Mouse (Mus musculus) megakaryocyte, embryonic 14.5 days (primary cell): ENCODE measurements around the gene Sds. TPM values are rescaled to one million over a fixed set of nuclear protein-coding genes. Genes with fewer than 3 reads are reported as not detected.

Experiments used
- H3K27me3 ChIP-seq: replicated peaks from 2 replicates; pipeline ENCODE3; 2012; ENCODE audit warnings: inconsistent platforms
- H3K36me3 ChIP-seq: replicated peaks from 2 replicates; pipeline ENCODE3; 2012; ENCODE audit warnings: low read length, inconsistent platforms, mixed read lengths
- H3K4me1 ChIP-seq: 2 replicates; pipeline ENCODE4 v1.6.1; 2012; ENCODE audit warnings: inconsistent platforms
- H3K4me3 ChIP-seq: replicated peaks from 2 replicates; pipeline ENCODE3; 2012; ENCODE audit warnings: moderate library complexity, mild to moderate bottlenecking, inconsistent platforms
- H3K9me3 ChIP-seq: 2 replicates; pipeline ENCODE4 v1.6.1; 2012; ENCODE audit warnings: inconsistent platforms
- FLI1 ChIP-seq: IDR thresholded peaks from 2 replicates; pipeline ENCODE4 v1.6.1; 2012; ENCODE audit warnings: low read length, inconsistent platforms, mixed read lengths
- GATA1 ChIP-seq: IDR thresholded peaks from 3 replicates; pipeline ENCODE4 v1.6.1; 2012; ENCODE audit warnings: mixed read lengths, low read length, inconsistent platforms, borderline replicate concordance
- polyA plus RNA-seq: library from polyadenylated mRNA; stranded (reverse); fragments of >175 nt; gene quantifications from 2 replicates; pipeline ENCODE4 v1.2.3, GENCODE M21; 2012; ENCODE audit warnings: low replicate concordance; ENCODE audit not compliant: insufficient read depth

Sds gene
- polyA plus RNA-seq, 1 experiment = not detected

DNA sequence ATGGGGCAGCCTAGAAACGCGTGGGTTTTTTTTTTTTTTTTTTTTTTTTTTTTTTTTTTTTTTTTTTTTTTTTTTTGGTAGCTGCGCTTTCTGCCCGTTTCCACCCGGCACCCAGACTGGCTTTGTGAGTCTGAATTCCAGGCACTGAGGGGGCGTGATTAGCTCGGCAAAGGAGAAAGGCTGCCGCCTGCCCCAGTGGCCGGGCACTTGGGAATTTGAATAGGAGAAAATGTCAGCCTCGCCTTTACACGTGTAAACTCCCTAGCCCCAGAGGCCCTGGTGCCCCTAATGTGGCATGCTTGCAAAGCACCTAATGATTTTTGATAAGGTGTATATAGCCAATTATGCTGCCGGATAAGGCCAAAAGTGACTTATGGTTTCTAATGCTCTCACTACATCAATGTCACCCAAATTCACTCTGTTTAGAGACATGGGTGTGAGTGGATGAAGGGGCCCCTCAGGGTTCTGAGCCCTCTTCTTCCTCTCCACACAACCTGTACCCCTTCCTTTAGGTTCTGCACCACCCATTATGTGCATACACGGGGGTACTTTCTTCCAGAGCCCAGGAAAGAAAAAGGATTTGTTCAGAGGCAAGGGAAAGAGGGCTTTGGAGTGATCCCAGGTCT is 43.1 kb upstream of the Sds start:
- Histone ChIP-seq H3K4me1 (peaks cover 23% of the 10 kb centered on the region), H3K9me3 (no peaks in the 10 kb centered on the region), H3K4me3 (no peak overlapping the region), H3K36me3 (no peaks in the 10 kb centered on the region), H3K27me3 (peaks cover 97% of the 10 kb centered on the region)
- TF ChIP-seq FLI1 (no peak), GATA1 (no peak)

DNA sequence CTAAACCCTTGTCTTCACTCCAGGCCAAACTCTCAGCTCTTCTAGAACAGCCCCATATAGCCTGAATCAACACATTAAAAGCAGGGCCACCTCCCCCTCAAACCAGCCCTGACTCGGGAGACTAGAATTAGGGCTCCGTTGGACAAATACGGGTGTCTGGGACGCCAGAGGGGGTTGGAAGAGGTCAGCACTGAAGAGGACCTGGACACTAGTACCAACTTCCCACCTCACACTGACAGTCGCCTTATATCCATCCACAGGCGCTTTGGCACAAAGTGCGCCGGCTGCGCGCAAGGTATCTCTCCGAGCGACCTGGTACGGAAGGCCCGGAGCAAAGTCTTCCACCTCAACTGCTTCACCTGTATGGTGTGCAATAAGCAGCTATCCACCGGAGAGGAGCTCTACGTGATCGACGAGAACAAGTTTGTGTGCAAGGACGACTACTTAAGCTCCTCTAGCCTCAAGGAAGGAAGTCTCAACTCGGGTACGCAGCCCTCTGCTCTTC is 42.0 kb upstream of the Sds start:
- Histone ChIP-seq H3K4me3 (no peak overlapping the region), H3K9me3 (no peaks in the 10 kb centered on the region), H3K36me3 (no peaks in the 10 kb centered on the region), H3K27me3 (peaks cover 97% of the 10 kb centered on the region), H3K4me1 (peaks cover 23% of the 10 kb centered on the region)
- TF ChIP-seq FLI1 (no peak), GATA1 (no peak)

DNA sequence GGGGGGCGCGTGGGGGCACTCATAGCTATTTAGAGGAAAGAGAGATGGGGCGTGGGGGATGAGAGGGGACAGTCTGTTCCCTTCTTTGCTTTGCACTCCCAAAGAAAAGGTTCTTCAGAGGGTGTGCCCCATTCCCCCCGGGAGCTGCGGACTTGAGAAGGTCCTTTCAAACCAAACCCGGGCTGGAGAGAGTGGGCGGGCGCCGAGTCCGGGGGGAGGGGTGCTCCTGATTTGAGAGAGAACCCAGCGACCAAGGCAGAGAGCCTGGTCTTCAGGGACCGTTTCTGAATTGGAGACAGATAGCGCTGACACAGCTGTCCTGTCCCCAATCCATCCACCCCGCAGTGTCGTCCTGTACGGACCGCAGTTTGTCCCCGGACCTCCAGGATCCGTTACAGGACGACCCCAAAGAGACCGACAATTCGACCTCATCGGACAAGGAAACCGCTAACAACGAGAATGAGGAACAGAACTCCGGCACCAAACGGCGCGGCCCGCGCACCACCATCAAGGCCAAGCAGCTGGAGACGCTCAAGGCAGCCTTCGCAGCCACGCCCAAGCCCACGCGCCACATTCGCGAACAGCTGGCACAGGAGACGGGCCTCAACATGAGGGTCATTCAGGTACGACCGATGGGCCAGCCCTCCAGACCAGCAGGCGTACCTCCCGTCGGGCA is 41.2 kb upstream of the Sds start:
- Histone ChIP-seq H3K36me3 (no peaks in the 10 kb centered on the region), H3K4me3 (peak overlapping the region; percentile 40), H3K4me1 (peaks cover 32% of the 10 kb centered on the region), H3K27me3 (peaks cover 97% of the 10 kb centered on the region), H3K9me3 (no peaks in the 10 kb centered on the region)
- TF ChIP-seq FLI1 = no peak

DNA sequence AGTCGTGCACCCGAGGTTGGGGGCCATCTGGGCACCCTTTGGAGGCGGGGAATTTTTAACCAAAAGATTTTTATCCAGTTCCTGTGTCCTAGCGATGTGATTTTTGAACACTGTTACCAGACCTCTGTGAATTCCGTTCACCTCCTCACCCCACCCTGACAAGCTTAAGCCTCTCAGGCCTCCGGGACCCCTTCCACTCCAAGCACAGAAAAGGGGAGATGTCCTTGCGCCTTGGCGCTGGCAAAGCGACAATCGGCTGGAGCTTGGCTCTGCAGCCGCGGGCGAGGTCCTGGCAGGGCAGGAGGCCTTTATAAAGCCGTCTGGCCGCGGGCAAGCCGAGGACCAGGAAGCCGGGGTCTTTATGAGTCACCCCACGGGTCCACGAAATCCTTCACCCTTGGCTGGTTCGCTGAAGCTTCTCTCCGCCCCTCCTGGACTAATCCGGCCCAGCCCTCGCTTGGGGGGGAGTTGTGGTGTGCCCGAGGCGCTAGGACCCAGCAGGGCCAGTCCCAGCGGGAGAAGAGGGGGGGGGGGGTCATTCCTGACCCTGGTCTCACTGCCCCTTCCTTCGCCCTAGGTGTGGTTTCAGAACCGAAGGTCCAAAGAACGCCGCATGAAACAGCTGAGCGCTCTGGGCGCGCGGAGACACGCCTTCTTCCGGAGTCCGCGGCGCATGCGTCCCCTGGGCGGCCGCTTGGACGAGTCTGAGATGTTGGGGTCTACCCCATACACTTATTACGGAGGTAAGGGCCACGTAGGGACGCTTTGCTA is 40.4 kb upstream of the Sds start:
- TF ChIP-seq GATA1 (no peak), FLI1 (no peak)
- peak overlapping the region; percentile 33 for H3K4me3 ChIP-seq
- no peaks in the 10 kb centered on the region for H3K9me3 ChIP-seq
- no peaks in the 10 kb centered on the region for H3K36me3 ChIP-seq
- H3K27me3 ChIP-seq = peaks cover 98% of the 10 kb centered on the region
- H3K4me1 ChIP-seq = peaks cover 40% of the 10 kb centered on the region

DNA sequence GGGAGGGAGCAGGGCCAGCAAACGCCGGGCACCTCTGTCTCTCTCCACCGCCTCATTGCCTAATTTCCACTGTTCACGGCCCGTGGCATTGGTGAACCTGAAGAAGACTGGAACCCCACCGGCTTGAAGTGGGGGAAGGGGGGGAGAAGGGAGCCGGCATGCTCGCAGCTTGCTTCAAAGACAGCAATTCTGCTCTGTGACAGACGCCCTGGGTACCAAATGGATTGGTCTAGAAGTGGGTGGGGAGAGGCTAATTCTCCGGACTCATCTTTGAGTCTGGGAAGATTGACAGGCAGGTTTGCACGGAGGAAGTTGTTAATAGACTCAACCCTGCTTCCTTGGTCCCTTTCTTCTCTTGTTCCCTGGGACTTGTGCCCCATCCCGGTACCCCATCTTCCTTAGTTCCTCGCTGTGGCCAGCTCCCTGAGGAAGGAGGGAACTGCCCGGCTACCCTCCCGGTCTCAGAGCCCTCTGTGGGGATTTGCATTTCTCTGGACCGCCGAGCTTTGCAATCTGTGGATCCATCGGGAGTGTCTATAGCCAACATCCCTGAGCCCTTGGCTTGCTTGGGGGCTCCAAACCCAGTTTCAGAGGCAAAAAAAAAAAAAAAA is 39.3 kb upstream of the Sds start:
- peaks cover 37% of the 10 kb centered on the region for H3K4me1 ChIP-seq
- H3K36me3 ChIP-seq = no peaks in the 10 kb centered on the region
- H3K4me3 ChIP-seq = no peak overlapping the region
- TF ChIP-seq GATA1 (no peak), FLI1 (no peak)
- H3K27me3 ChIP-seq = peaks cover 91% of the 10 kb centered on the region
- H3K9me3 ChIP-seq = no peaks in the 10 kb centered on the region

DNA sequence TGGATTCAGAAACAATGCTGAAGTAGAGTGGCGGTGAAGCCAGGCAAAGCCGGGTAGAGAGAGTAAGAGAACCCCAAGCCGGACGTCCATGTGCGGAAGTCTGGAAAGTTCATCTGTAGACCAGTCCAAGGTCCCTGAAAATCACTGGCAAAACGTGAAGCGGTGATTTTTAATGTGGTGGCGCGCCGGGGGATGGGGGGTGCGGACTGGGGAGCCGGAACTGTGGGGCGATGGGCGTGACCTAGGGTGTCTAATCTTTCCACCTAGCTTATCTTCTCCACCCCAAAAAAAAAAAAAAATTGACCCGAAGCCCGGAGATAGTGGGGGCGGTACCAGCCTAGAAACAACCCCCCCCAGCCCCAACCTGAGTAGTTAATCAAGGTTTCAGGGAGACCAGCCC is 38.8 kb upstream of the Sds start:
- TF ChIP-seq GATA1 (no peak), FLI1 (no peak)
- no peak overlapping the region for H3K4me3 ChIP-seq
- H3K4me1 ChIP-seq = peaks cover 37% of the 10 kb centered on the region
- H3K27me3 ChIP-seq = peaks cover 90% of the 10 kb centered on the region
- no peaks in the 10 kb centered on the region for H3K9me3 ChIP-seq
- no peaks in the 10 kb centered on the region for H3K36me3 ChIP-seq

DNA sequence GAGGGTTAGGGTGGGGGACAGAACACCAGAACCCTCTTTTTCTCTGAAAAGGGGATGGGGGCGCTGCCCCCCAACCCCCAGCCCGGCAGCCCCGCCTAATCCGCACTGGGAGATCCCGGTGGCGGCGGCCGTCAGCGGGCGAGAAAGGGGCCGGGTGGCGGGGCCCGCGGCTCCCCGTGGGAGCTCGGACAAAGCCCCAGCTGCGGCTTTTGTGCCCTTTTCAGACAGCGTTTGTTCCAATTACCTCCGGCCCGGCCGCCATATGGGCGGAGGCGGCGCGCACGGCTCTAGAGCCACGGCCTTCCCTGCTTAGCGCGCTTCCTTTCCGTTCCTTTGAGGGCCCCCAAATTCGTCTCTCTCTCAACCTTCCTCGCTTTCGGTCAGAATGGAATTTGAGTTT is 38.3 kb upstream of the Sds start:
- Histone ChIP-seq H3K36me3 (no peaks in the 10 kb centered on the region), H3K4me1 (peaks cover 37% of the 10 kb centered on the region), H3K9me3 (no peaks in the 10 kb centered on the region), H3K4me3 (no peak overlapping the region), H3K27me3 (peaks cover 90% of the 10 kb centered on the region)
- no peak for TF ChIP-seq GATA1
- TF ChIP-seq FLI1 = no peak

DNA sequence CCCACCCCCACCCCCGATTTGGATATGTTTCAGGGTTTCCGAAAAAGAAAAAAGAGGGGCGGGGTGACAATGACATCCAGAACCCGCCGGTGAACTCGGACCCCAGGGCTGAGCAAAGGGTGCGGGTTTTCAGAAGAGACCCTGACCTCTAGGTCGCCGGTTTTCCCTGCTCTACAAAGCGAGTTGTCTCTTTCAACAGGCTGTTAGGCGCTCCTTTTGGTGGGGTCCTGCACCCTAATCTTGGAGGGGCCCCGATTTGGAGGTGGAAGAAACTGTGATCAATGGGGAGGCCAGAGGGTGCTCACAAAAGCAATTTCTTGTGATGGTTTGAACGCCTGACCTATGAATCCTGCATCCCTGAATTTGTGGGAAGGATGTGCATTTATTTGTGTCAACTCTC is 37.9 kb upstream of the Sds start:
- no peaks in the 10 kb centered on the region for H3K36me3 ChIP-seq
- TF ChIP-seq FLI1 (no peak), GATA1 (no peak)
- peaks cover 90% of the 10 kb centered on the region for H3K27me3 ChIP-seq

DNA sequence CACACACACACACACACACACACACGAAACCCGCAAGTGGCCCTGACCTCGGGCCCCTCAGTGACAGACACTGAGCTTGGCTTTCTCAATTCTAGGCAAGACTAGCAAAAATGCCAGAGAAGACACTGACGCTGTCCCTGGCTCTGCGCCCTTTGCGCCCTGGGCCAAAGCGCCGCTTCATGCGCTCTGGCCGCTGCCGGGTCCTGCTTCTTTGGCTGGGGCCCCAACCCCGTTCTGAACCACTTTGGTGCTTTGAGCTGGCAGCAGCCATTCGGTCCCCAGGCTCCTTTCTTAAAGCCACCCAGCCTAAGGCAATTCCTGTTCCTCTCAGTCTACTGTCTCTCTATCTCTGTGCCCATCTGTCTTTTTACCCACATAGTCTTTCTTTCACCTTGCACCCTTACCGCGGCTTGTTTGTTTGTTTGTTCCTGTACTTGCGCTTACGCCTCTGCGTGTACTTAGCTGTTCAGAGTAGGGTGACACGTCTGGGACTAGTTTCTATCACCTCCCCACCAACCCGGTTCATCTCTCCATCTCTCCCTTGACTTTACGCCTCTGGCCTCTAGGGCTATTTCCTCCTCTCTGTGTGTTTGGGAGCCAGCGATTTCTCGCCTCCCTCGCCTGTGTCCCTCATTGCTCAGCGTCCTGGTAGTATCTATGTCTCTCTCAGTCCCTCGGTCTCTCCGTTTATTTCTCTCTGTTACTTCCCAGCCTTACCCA is 37.2 kb upstream of the Sds start:
- no peak for TF ChIP-seq GATA1
- TF ChIP-seq FLI1 = no peak
- Histone ChIP-seq H3K4me1 (peaks cover 37% of the 10 kb centered on the region), H3K4me3 (no peak overlapping the region), H3K9me3 (no peaks in the 10 kb centered on the region), H3K27me3 (peaks cover 90% of the 10 kb centered on the region), H3K36me3 (no peaks in the 10 kb centered on the region)

More for the DNA sequence above, 37.9 kb upstream of the Sds start:
- H3K9me3 ChIP-seq = no peaks in the 10 kb centered on the region
- H3K4me3 ChIP-seq = no peak overlapping the region
- H3K4me1 ChIP-seq = peaks cover 37% of the 10 kb centered on the region
